In the genomic region with DNA sequence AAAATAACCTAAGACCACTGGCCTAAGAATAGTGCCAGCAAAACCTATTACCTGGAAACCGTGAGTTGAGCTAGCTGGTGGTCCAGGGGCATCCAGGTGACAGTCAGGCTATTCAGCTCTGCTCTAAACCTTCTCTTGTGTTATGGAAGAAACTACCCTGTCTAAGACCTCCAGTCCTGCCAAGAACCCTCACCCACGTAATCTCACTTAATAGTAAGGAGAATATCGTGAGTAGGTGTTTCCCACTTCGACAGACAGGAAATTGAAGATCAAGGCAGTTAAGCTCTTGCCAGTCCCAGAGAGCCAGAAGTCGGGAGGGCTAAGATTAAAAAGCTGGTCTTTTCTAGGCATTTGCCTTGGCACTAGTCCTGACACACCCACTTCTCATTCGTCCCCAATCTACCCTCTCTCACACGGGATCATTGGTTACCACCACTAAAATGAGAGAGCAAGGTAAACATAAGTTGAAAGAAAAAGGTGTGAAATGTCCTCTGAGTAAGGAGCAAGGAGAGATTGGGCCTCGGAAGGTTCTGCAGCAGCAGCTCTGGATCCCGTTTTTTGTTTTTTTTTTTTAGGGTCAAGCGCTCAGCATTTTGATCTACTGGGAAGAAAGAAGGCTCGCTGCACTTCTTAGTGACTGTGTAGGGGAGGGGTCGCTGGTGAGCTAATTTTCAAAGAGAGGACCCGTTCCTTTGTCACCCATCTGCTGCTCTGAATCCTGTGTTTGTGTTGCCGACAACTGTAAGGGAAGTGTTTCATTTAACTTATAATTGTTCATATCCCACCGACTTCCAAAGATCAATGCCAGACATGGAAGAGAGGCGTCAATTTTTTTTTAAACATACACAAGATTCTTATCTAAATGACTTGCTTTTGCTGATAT, we compare ENCODE assay signal across 14 mouse cellular contexts. TPM values are rescaled to one million over a fixed set of nuclear protein-coding genes. Genes with fewer than 3 reads are reported as not detected.
DNase-seq lines count a peak whose midpoint lies in the region; ATAC-seq lines count a peak whose summit lies in the region.
"Had no signal": no experiment of that assay in that cellular context is flagged by ENCODE, and none has a peak within 500 bp of the region (broad histone marks: within the 10 kb centered on the region; RNA-seq: fewer than 3 reads in every experiment).

No protein-coding gene starts in this region.

- peak overlapping the region; percentile 26 for H3K9ac ChIP-seq in forebrain, embryonic 15.5 days (replicated peaks)
- peak overlapping the region; percentile 70 for H3K9ac ChIP-seq in midbrain, embryonic 11.5 days (ENCODE audit: low read length)
- H3K9ac ChIP-seq: heart, embryonic 13.5 days; limb, embryonic 12.5 days had no signal

- H3K27ac ChIP-seq in forebrain, embryonic 15.5 days (replicated peaks) = peak overlapping the region; percentile 94
- peak overlapping the region; percentile 99 for H3K27ac ChIP-seq in midbrain, embryonic 11.5 days (ENCODE audit: low read depth, low read length)
- H3K27ac ChIP-seq: heart, embryonic 13.5 days; limb, embryonic 12.5 days had no signal

- peaks cover 29% of the 10 kb centered on the region for H3K4me1 ChIP-seq in forebrain, embryonic 15.5 days
- peaks cover 36% of the 10 kb centered on the region for H3K4me1 ChIP-seq in midbrain, embryonic 11.5 days (ENCODE audit: control insufficient read depth, insufficient read depth, low read length)
- H3K4me1 ChIP-seq: limb, embryonic 12.5 days had no signal

- WGBS in forebrain, embryonic 15.5 days = 19% methylated on average over 16 of the region's 16 CpGs
- WGBS in midbrain, embryonic 11.5 days = 29% methylated on average over 16 of the region's 16 CpGs

- peak; percentile 12 for DNase-seq in right cerebral cortex, postnatal 4 days
- DNase-seq in right cerebral cortex, postnatal 10 days (ENCODE audit: low spot score in 2 of 2) = no peak
- peak; percentile 91 for DNase-seq in midbrain, embryonic 11.5 days (ENCODE audit: low spot score, missing footprints)
- DNase-seq in retina, postnatal 1 day = peak; percentile 60
- no peak for DNase-seq in heart, postnatal 36 days
- no peak for DNase-seq in gastrocnemius, adult 8-10 months (ENCODE audit: low spot score in 2 of 2)
- DNase-seq in urinary bladder, adult 18-20 months (ENCODE audit: low spot score in 2 of 2) = no peak
- DNase-seq: adrenal gland, postnatal 36 days; cerebellum, adult 8-10 months; gastrocnemius, postnatal 14 days; lung, adult 2 months had no signal

- H3K27me3 ChIP-seq in forebrain, embryonic 15.5 days = no peaks in the 10 kb centered on the region
- H3K27me3 ChIP-seq in midbrain, embryonic 11.5 days (ENCODE audit: control insufficient read depth, insufficient read depth, low read length) = no peaks in the 10 kb centered on the region
- H3K27me3 ChIP-seq: heart, embryonic 13.5 days; limb, embryonic 12.5 days had no signal

- H3K4me2 ChIP-seq in forebrain, embryonic 15.5 days (replicated peaks) = no peak overlapping the region
- peak overlapping the region; percentile 26 for H3K4me2 ChIP-seq in midbrain, embryonic 11.5 days
- H3K4me2 ChIP-seq: heart, embryonic 13.5 days; limb, embryonic 12.5 days had no signal

- no peaks in the 10 kb centered on the region for H3K9me3 ChIP-seq in forebrain, embryonic 15.5 days
- no peaks in the 10 kb centered on the region for H3K9me3 ChIP-seq in midbrain, embryonic 11.5 days (ENCODE audit: control insufficient read depth, low read length)
- H3K9me3 ChIP-seq: heart, embryonic 13.5 days; limb, embryonic 12.5 days had no signal

- H3K4me3 ChIP-seq in forebrain, embryonic 15.5 days = no peak overlapping the region
- no peak overlapping the region for H3K4me3 ChIP-seq in midbrain, embryonic 11.5 days (ENCODE audit: low read depth, low read length)
- H3K4me3 ChIP-seq: heart, embryonic 13.5 days; limb, embryonic 12.5 days had no signal

- peak; percentile 39 for ATAC-seq in forebrain, embryonic 15.5 days (replicated peaks)
- ATAC-seq in midbrain, embryonic 11.5 days (ENCODE audit: low FRiP score) = peak; percentile 47

- H3K36me3 ChIP-seq in forebrain, embryonic 15.5 days = no peaks in the 10 kb centered on the region
- no peaks in the 10 kb centered on the region for H3K36me3 ChIP-seq in midbrain, embryonic 11.5 days (ENCODE audit: control insufficient read depth, insufficient read depth, low read length)
- H3K36me3 ChIP-seq: heart, embryonic 13.5 days; limb, embryonic 12.5 days had no signal

- intact Hi-C loops in heart, postnatal 36 days (cut with DNase I) = no loop called here

RNA-seq across cellular contexts. Expression of a gene that starts 40.8 kb away (rescaled TPM):
- 41.5 and 42.3 TPM in 2 replicates for polyA plus RNA-seq in forebrain, embryonic 15.5 days (2015; fragmentation: Nextera tagmentation; extraction: Ambion mirVana)
- 56.9 and 57.4 TPM in 2 replicates for polyA plus RNA-seq in midbrain, embryonic 11.5 days (2014; fragmentation: Nextera tagmentation; extraction: Ambion mirVana)
- 10 to 100 TPM; 73.4 to 85.7 TPM for total RNA-seq in heart, postnatal 36 days (2021)
- 10 to 100 TPM; 30.0 to 33.0 (median 30.3) TPM for total RNA-seq in gastrocnemius, adult 8-10 months (2022)

Comparison
In these comparisons a context has a peak if more than half of its experiments do, and no peak if none do; other contexts are left out.
1. DNase-seq: peak in right cerebral cortex, postnatal 4 days (single experiment), midbrain, embryonic 11.5 days (single experiment) and retina, postnatal 1 day (single experiment); none in right cerebral cortex, postnatal 10 days (0 of 2), heart, postnatal 36 days (0 of 2), gastrocnemius, adult 8-10 months (0 of 2) and urinary bladder, adult 18-20 months (0 of 2).